Mouse (Mus musculus) intestine, postnatal 0 days (tissue): ENCODE measurements around the gene Gm17334. TPM values are rescaled to one million over a fixed set of nuclear protein-coding genes. Genes with fewer than 3 reads are reported as not detected.

Experiments used
- ATAC-seq: fragments of 200-750 bp; cut with Nextera tagmentation; 2 replicates; pipeline ENCODE4 v1.8.0; 2017; ENCODE audit warnings: mild to moderate bottlenecking, moderate TSS enrichment, moderate library complexity
- H3K27ac ChIP-seq: fragments of 300-500 bp; sonication (generic); 2 replicates; pipeline ENCODE4 v1.5.1; 2014; ENCODE audit warnings: mild to moderate bottlenecking, low read depth, low read length, moderate library complexity
- H3K27me3 ChIP-seq: fragments of 300-500 bp; sonication (generic); replicated peaks from 2 replicates; pipeline ENCODE4 v1.6.1; 2014; ENCODE audit warnings: low read length, mixed read lengths; ENCODE audit not compliant: control insufficient read depth, insufficient read depth
- H3K36me3 ChIP-seq: fragments of 300-500 bp; sonication (generic); 2 replicates; pipeline ENCODE4 v1.6.1; 2014; ENCODE audit warnings: mild to moderate bottlenecking, moderate library complexity; ENCODE audit not compliant: control insufficient read depth, insufficient read depth
- H3K4me1 ChIP-seq: fragments of 300-500 bp; sonication (generic); replicated peaks from 2 replicates; pipeline ENCODE4 v1.6.1; 2014; ENCODE audit warnings: antibody characterized with exemption, low read length, mixed read lengths; ENCODE audit not compliant: control insufficient read depth, insufficient read depth
- H3K4me2 ChIP-seq: fragments of 300-500 bp; sonication (generic); replicated peaks from 2 replicates; pipeline ENCODE4 v1.6.1; 2014; ENCODE audit warnings: low read depth, mild to moderate bottlenecking, moderate library complexity
- H3K4me3 ChIP-seq: fragments of 300-500 bp; sonication (generic); 2 replicates; pipeline ENCODE4 v1.5.1; 2014; ENCODE audit warnings: low read depth, low read length
- H3K9ac ChIP-seq: fragments of 300-500 bp; sonication (generic); 2 replicates; pipeline ENCODE4 v1.6.1; 2014; ENCODE audit warnings: mild to moderate bottlenecking, low read depth, low read length
- H3K9me3 ChIP-seq: fragments of 300-500 bp; sonication (generic); 2 replicates; pipeline ENCODE4 v1.6.1; 2016; ENCODE audit warnings: mixed run types; ENCODE audit not compliant: control insufficient read depth
- CTCF ChIP-seq: sonication (generic); IDR thresholded peaks from 2 replicates; pipeline ENCODE4 v1.5.1; 2016; ENCODE audit warnings: low read depth, mild to moderate bottlenecking, control low read depth, antibody characterized with exemption, moderate library complexity
- WGBS: fragments of 180-500 bp; shearing (Covaris S2); extraction: QIAGEN DNeasy Blood & Tissue Kit; methylation state at CpG from one replicate; pipeline ENCODE4 v1.1.7; 2014; 5-methylcytosine and 5-hydroxymethylcytosine counted together
- polyA plus RNA-seq: library from polyadenylated mRNA; unstranded; fragments of >200 nt; fragmentation: Nextera tagmentation; extraction: Ambion mirVana; gene quantifications from 2 replicates; pipeline ENCODE4 v1.2.1, GENCODE M21; 2015

The Gm17334 gene
- polyA plus RNA-seq, 1 experiment from 2014 or later = 0.17 TPM

DNA sequence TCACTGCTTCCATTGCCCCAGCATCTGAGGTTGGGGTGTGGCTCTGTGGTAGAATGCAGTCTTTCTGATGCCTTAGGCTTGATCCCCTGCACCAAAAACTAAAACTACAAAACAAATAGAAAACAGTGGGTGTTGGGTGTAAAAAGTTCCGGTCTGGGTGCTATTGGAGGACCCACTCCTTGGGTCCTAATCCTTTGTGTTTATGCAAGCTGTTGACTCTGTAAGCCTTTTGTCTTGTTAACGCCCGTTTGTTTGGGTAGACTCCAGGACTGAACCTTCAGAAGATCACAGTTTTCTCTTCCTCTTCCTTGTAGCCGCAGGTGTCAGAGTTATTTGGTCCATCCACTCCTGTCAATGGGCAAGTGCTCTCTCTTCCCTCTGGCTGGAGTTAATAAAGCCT, 27.0 kb upstream of the Gm17334 start:
- no peak overlapping the region for H3K4me2 ChIP-seq
- no peak overlapping the region; the same call in 1 of the 2 replicates for H3K27ac ChIP-seq
- WGBS = 51% methylated on average over 4 of the region's 4 CpGs
- no peaks in the 10 kb centered on the region for H3K36me3 ChIP-seq
- H3K4me3 ChIP-seq = no peak overlapping the region
- no peak overlapping the region for H3K9ac ChIP-seq
- no peaks in the 10 kb centered on the region for H3K9me3 ChIP-seq
- ATAC-seq = no peak
- H3K4me1 ChIP-seq = peaks cover 47% of the 10 kb centered on the region
- no peak for TF ChIP-seq CTCF
- no peaks in the 10 kb centered on the region for H3K27me3 ChIP-seq

DNA sequence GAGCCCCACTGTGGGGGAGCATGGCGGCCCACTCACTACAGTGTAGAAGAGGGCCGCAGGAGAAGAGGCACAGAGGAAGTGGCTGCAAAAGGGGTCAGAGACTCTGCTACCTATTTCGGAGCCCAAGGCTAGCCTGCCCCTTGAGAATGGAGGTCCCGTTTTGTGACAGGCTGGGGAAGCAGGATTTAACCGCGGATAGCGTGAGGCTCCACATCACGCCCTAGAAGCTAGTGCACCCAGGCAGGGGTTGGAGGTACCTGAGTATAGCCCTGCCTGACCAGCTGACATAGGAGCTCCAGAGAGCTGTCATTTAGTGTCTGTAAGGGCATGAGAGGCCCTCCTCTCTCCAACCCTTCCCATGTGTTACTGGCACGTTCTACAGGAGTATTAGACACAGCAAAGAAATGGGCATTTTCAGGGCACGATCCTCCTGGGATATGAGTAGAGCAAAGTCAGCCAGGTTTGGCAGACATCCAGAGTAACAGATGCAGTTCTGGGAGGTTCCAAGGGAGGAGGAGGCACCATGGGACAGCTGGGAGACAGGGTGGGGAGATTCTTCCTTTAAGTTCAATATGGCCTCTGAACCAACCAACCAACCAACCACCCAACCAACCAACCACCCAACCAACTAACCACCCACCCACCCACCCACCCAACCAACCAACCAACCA, 25.2 kb upstream of the Gm17334 start:
- 54% methylated on average over 10 of the region's 10 CpGs for WGBS
- Histone ChIP-seq H3K9ac (no peak overlapping the region), H3K27me3 (no peaks in the 10 kb centered on the region), H3K4me1 (peaks cover 41% of the 10 kb centered on the region), H3K4me3 (no peak overlapping the region), H3K36me3 (no peaks in the 10 kb centered on the region), H3K27ac (peak overlapping the region; percentile 85), H3K4me2 (0 out of 2 replicates have a peak overlapping the region, but pooled peaks have one; percentile 13), H3K9me3 (no peaks in the 10 kb centered on the region)
- TF ChIP-seq CTCF = no peak
- ATAC-seq = no peak

DNA sequence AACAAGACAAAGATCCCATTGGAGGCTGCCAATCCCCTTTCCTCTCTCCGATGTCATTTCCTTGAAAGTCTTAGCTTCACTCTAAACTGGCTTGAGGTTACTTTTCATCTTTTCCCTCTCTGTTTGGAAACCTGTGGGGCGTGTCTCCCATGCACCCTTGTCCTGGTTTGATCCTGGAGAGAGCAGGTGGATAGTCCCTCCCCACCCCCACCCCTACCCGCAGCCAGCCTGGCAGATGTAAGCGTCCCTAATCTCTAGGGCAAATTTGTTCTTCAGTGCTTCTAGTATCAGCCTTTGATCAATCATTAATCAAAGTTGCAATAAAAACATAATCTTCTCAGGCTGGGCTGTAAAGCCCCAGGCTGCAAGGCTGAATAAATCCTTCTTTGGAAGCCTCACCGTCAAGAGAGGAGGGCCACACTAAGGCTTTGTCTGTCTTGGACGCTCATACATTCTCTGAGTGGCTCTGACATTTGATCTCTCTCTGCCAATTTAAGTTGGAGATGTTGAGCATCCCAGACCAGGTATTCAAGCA, 24.5 kb upstream of the Gm17334 start:
- TF ChIP-seq CTCF = no peak
- Histone ChIP-seq H3K9me3 (no peaks in the 10 kb centered on the region), H3K4me3 (no peak overlapping the region), H3K4me2 (0 out of 2 replicates have a peak overlapping the region, but pooled peaks have one; percentile 13), H3K27me3 (no peaks in the 10 kb centered on the region), H3K27ac (peak overlapping the region; percentile 85), H3K36me3 (no peaks in the 10 kb centered on the region), H3K4me1 (peaks cover 40% of the 10 kb centered on the region), H3K9ac (no peak overlapping the region)
- 38% methylated on average over 6 of the region's 6 CpGs for WGBS
- peak; percentile 66 for ATAC-seq

DNA sequence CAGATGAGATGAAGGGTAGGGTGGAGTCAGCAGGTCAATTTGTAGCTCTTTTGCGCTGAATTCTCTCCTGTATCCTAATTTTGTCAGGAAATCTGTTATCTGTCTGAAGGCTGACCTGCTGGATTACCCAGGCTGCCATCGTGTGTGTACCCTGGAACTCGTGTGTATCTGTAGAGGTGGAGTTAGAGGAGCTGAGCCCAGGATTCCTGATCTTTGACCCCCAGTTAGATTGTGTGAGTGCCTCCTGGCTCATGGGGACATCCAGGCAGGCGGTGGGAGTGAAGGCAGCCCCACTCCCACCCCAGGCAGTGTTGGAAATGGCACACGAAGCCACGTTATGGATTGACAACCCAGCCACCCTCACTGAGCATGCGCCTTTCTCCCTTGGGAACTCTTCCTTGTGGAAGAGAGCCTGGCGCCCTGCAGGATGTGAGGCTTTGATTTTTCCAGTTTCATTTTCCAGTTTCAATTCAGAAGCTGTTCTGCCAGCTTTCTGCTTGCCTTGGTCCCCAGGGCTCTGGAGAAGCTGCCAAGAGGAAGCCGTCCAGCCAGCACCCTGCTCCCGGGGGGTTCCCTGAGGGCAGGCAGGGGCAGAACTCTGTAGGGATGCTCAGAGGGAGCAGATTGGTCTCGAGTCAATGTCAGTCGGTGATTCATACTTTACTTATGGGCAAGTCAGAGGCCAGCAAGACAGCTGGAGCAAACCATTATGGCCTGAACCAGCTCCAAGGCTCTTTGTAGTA, 23.6 kb upstream of the Gm17334 start:
- H3K4me1 ChIP-seq = peaks cover 40% of the 10 kb centered on the region
- H3K9ac ChIP-seq = no peak overlapping the region
- peak; percentile 39 for ATAC-seq
- peak overlapping the region; percentile 53 for H3K4me2 ChIP-seq
- no peaks in the 10 kb centered on the region for H3K27me3 ChIP-seq
- H3K27ac ChIP-seq = peak overlapping the region; percentile 85
- TF ChIP-seq CTCF = no peak
- WGBS = 14% methylated on average over 12 of the region's 12 CpGs
- H3K36me3 ChIP-seq = no peaks in the 10 kb centered on the region
- no peaks in the 10 kb centered on the region for H3K9me3 ChIP-seq
- H3K4me3 ChIP-seq = no peak overlapping the region

DNA sequence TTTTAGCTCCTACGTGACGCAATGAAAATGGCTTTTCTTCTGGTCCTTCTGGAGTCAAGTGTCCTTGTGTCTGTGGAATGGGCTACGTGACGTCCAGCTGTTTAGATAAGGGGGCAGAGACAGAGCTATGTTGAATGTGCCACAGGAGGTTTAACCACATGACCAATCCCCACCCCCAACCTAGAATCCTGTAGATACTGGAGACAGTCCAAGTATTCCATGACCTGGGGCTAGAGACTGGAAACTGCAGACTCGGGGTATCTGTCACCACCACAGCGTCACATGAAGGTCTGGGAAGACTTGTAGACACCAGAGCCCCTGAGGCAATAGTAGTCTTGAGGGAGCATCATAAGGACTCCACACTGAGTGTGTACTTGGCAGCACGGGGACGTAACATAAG, 22.8 kb upstream of the Gm17334 start:
- no peak overlapping the region for H3K4me3 ChIP-seq

More for the DNA sequence above, 22.8 kb upstream of the Gm17334 start:
- H3K4me1 ChIP-seq = peaks cover 40% of the 10 kb centered on the region
- H3K4me2 ChIP-seq = no peak overlapping the region
- no peak overlapping the region for H3K9ac ChIP-seq
- no peak for ATAC-seq
- H3K27ac ChIP-seq = peak overlapping the region; percentile 85
- H3K9me3 ChIP-seq = no peaks in the 10 kb centered on the region
- no peaks in the 10 kb centered on the region for H3K36me3 ChIP-seq
- TF ChIP-seq CTCF = no peak
- no peaks in the 10 kb centered on the region for H3K27me3 ChIP-seq
- 33% methylated on average over 8 of the region's 8 CpGs for WGBS
